Mouse (Mus musculus): ENCODE measurements at regions not wholly inside any gene's neighbourhood (a gene's known extent, or its start where the extent isn't known, plus 50 kb on each side); places are given as distances from the start of the nearest gene placed in this dataset.

- TF ChIP-seq POLR2A (IDR thresholded peaks at IDR 0.05; ENCODE audit: insufficient read depth, low read depth, low read length), result no peak
- no peak for TF ChIP-seq CTCF (IDR thresholded peaks at IDR 0.05; ENCODE audit: insufficient read depth, low read depth, low read length)
Observed at GRCm38 (mm10) chr11:20961626-20962025, 129.5 kb upstream of the Peli1 start.

Data from olfactory bulb, adult 2 months (tissue).